Mouse (Mus musculus) bone marrow macrophage, adult 2 months (primary cell): ENCODE measurements at regions not wholly inside any gene's neighbourhood (a gene's known extent, or its start where the extent isn't known, plus 50 kb on each side); places are given as distances from the start of the nearest gene placed in this dataset.

Source experiments
- CTCF ChIP-seq: IDR thresholded peaks from 2 replicates; pipeline ENCODE4 v1.5.1; 2012; ENCODE audit warnings: low read depth, mild to moderate bottlenecking, low read length, moderate library complexity
- POLR2A ChIP-seq: IDR thresholded peaks from 2 replicates; pipeline ENCODE4 v1.6.1; 2012; ENCODE audit warnings: mild to moderate bottlenecking, low read depth, low read length, borderline replicate concordance

DNA sequence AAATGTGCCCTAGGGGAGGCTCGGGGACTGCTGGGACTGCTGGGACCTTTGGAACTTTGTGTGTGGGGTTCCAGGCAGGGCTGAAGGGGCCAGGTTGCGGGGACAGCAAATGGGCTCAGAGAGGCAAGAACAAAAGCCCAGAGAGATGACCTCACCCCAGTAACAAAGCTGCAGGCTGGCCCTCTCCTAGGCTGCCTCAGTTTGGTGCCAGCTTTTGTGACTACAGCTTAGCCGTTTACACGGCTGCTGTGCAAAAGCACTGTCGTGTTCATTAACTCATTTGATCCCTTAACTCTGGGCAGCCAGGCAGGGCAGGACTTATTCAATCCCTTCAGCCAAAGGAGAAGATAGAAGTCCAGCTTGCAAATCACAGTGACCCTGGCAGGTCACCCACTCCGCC lies 137.3 kb upstream of the Dynlrb2 start:
- no peak for TF ChIP-seq CTCF
- TF ChIP-seq POLR2A = no peak
